Mouse (Mus musculus) forebrain, embryonic 14.5 days (tissue): Measurements from ENCODE around the gene Tmem151b. TPM values are rescaled to one million over a fixed set of nuclear protein-coding genes. Genes with fewer than 3 reads are reported as not detected.

Source experiments
- ATAC-seq: fragments of 200-750 bp; cut with Nextera tagmentation; 2 replicates; pipeline ENCODE4 v1.8.0; 2017; ENCODE audit warnings: mild to moderate bottlenecking, moderate library complexity
- DNase-seq: peaks from one replicate; pipeline ENCODE4 v3.0.0-alpha.2; 2015; ENCODE audit warnings: low spot score
- H3K27ac ChIP-seq: fragments of 300-500 bp; sonication (generic); 2 replicates; pipeline ENCODE4 v1.5.1; 2014; ENCODE audit warnings: low read depth, mild to moderate bottlenecking, control low read depth, low read length, moderate library complexity
- H3K27me3 ChIP-seq: fragments of 300-500 bp; sonication (generic); replicated peaks from 2 replicates; pipeline ENCODE4 v1.6.1; 2014; ENCODE audit warnings: low read length, control low read depth, mixed read lengths; ENCODE audit not compliant: control insufficient read depth, insufficient read depth
- H3K36me3 ChIP-seq: fragments of 300-500 bp; sonication (generic); 2 replicates; pipeline ENCODE4 v1.6.1; 2014; ENCODE audit warnings: low read length, control low read depth; ENCODE audit not compliant: control insufficient read depth, insufficient read depth
- H3K4me1 ChIP-seq: fragments of 300-500 bp; sonication (generic); 2 replicates; pipeline ENCODE4 v1.6.1; 2014; ENCODE audit warnings: antibody characterized with exemption, low read length, control low read depth; ENCODE audit not compliant: control insufficient read depth, insufficient read depth
- H3K4me2 ChIP-seq: fragments of 300-500 bp; sonication (generic); 2 replicates; pipeline ENCODE4 v1.6.1; 2014; ENCODE audit warnings: mild to moderate bottlenecking, control low read depth, low read length
- H3K4me3 ChIP-seq: fragments of 300-500 bp; sonication (generic); 2 replicates; pipeline ENCODE4 v1.5.1; 2014; ENCODE audit warnings: low read depth, low read length, control low read depth
- H3K9ac ChIP-seq: fragments of 300-500 bp; sonication (generic); 2 replicates; pipeline ENCODE4 v1.6.1; 2014; ENCODE audit warnings: mild to moderate bottlenecking, low read length, control low read depth, moderate library complexity
- H3K9me3 ChIP-seq: fragments of 300-500 bp; sonication (generic); replicated peaks from 2 replicates; pipeline ENCODE4 v1.6.1; 2016; ENCODE audit warnings: low read length, control low read depth, mixed read lengths; ENCODE audit not compliant: control insufficient read depth
- WGBS: fragments of 180-500 bp; shearing (Covaris S2); extraction: QIAGEN DNeasy Blood & Tissue Kit; methylation state at CpG from one replicate; pipeline ENCODE4 v1.1.7; 2014; 5-methylcytosine and 5-hydroxymethylcytosine counted together
- polyA plus RNA-seq: library from polyadenylated mRNA; unstranded; fragments of >200 nt; fragmentation: Nextera tagmentation; extraction: Ambion mirVana; gene quantifications from 2 replicates; pipeline ENCODE4 v1.2.1, GENCODE M21; 2014

Gene Tmem151b
- polyA plus RNA-seq, 1 experiment from 2014 or later = 19.2 TPM

GRCm38 (mm10) chr17:45553065-45553464, 3.6 kb upstream of the Tmem151b start:
- peaks cover 4% of the 10 kb centered on the region; the same call in 1 of the 2 replicates for H3K4me1 ChIP-seq
- H3K9me3 ChIP-seq = no peaks in the 10 kb centered on the region
- H3K27ac ChIP-seq = no peak overlapping the region
- no peaks in the 10 kb centered on the region for H3K36me3 ChIP-seq
- ATAC-seq (no peak), DNase-seq (no peak)
- H3K4me2 ChIP-seq = no peak overlapping the region
- 87% methylated on average over 3 of the region's 3 CpGs for WGBS
- H3K4me3 ChIP-seq = no peak overlapping the region
- H3K27me3 ChIP-seq = peaks cover 7% of the 10 kb centered on the region; the same call in 1 of the 2 replicates
- no peak overlapping the region for H3K9ac ChIP-seq

GRCm38 (mm10) chr17:45551816-45552451, 2.5 kb upstream of the Tmem151b start:
- WGBS = 4% methylated on average over 8 of the region's 8 CpGs
- Histone ChIP-seq H3K27me3 (peaks cover 8% of the 10 kb centered on the region), H3K27ac (no peak overlapping the region), H3K9ac (no peak overlapping the region), H3K4me2 (no peak overlapping the region), H3K9me3 (no peaks in the 10 kb centered on the region), H3K4me3 (no peak overlapping the region), H3K4me1 (peaks cover 7% of the 10 kb centered on the region; the same call in 1 of the 2 replicates), H3K36me3 (peaks cover 2% of the 10 kb centered on the region; the same call in 1 of the 2 replicates)
- no peak; the same call in 1 of the 2 replicates for ATAC-seq
- peak; percentile 82 for DNase-seq

- Histone ChIP-seq H3K4me2 (no peak overlapping the region), H3K9me3 (no peaks in the 10 kb centered on the region), H3K4me3 (no peak overlapping the region), H3K36me3 (peaks cover 8% of the 10 kb centered on the region), H3K4me1 (peaks cover 7% of the 10 kb centered on the region; the same call in 1 of the 2 replicates), H3K27me3 (peaks cover 9% of the 10 kb centered on the region), H3K27ac (no peak overlapping the region), H3K9ac (no peak overlapping the region)
- no peak for ATAC-seq
- WGBS = 49% methylated on average over 7 of the region's 7 CpGs
- DNase-seq = no peak
Measured at GRCm38 (mm10) chr17:45551249-45551796, 1.8 kb upstream of the Tmem151b start.

- ATAC-seq (no peak), DNase-seq (no peak)
- H3K4me1 ChIP-seq = peaks cover 14% of the 10 kb centered on the region
- peak overlapping the region; percentile 63; the same call in 1 of the 2 replicates for H3K4me2 ChIP-seq
- H3K27me3 ChIP-seq = peaks cover 19% of the 10 kb centered on the region
- peaks cover 19% of the 10 kb centered on the region for H3K36me3 ChIP-seq
- no peaks in the 10 kb centered on the region for H3K9me3 ChIP-seq
- no peak overlapping the region for H3K27ac ChIP-seq
- peak overlapping the region; percentile 88 for H3K4me3 ChIP-seq
- 33% methylated on average over 5 of the region's 5 CpGs for whole genome bisulfite sequencing
- H3K9ac ChIP-seq = no peak overlapping the region
Measured at GRCm38 (mm10) chr17:45550253-45550652, 776 bp upstream of the Tmem151b start.

DNA sequence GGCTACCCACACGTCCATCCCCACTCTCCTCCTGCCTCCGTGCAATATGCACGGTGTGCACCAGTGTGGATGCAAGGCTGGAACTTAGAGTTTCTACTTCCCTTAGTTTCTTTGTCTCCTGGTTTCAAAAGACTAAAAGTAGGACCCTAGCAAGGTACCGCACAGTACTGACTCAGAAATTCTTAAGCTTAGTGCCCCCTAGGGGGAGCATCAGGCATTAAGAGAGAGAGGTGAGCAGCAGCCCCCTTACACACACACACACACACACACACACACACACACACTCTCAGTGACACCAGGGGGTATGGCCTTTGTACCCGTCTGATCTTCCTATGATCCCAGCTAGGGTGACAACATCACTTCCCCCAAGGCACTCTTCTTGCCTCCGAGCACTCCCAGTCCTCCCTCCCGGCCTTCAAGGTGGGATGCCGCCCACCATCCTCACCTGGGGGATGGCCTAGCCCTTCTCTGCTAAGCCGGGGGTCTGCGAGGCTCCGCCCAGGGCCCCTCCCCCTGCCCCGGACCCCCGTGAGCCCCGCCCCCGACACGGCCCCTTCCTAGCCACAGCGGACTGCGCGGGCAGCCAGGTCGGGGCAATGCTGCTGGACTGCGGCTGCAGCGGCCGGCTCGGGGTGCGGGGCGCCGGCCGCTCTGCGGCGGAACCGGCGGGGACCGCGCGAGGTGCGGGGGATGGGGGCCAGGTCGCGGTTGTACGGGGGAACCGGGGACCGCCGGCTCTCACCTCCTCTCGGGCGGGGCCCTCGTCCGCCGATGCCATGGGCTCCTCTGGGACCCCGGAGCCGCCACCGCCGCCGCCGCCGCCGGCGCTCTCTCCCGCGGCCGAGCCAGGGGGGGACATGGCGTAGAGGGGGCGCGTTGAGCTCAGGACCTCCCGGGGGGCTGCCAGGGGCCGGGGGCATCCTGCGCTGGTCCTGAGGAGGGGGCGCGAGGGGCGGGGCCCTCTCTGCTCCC, 650 bp downstream of the Tmem151b start:
- Histone ChIP-seq H3K9ac (peak overlapping the region; percentile 98), H3K4me3 (peak overlapping the region; percentile 88), H3K4me2 (peak overlapping the region; percentile 63), H3K4me1 (peaks cover 29% of the 10 kb centered on the region), H3K36me3 (peaks cover 33% of the 10 kb centered on the region), H3K9me3 (no peaks in the 10 kb centered on the region), H3K27me3 (peaks cover 27% of the 10 kb centered on the region), H3K27ac (peak overlapping the region; percentile 95)
- peak; percentile 58 for ATAC-seq
- peak; percentile 84 for DNase-seq
- 3% methylated on average over 42 of the region's 68 CpGs for WGBS

DNA sequence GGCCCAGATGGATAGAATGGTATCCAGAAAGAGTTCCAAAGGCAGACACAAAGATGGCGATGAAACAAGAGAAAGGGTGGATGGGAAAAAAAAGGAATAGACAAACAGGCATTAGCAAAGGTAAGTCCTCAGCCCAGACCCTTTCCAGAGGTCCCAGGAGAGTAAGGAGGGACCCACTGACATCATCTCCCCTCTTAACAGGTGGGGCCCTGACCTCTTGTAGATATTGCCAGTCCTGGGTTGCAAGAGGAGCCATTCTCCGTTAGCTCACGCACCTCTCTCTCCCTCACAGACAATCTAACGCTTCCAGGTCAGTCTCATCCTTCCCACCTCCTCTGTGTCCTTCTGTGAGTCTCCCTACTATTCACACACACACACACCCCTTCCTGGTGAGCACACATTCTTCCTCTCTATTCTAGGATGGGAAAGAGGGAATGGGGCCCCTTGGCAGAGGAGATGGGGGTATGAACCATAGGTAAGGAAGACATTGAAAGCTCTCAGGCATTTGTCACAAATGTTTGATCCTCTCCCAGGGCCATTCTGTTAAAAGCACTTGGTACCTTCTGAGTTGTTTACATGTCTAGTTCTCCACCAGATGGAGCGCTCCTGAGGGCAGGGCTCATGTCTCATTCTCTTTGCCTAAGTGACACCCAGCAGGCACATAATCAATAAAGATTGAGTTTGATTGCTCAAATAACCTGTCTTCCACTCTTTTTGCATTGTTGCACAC, 1.9 kb downstream of the Tmem151b start:
- DNase-seq (no peak), ATAC-seq (no peak)
- 80% methylated on average over 5 of the region's 5 CpGs for WGBS
- H3K4me2 ChIP-seq = peak overlapping the region; percentile 63
- H3K36me3 ChIP-seq = peaks cover 42% of the 10 kb centered on the region
- H3K27ac ChIP-seq = no peak overlapping the region
- peaks cover 31% of the 10 kb centered on the region for H3K4me1 ChIP-seq
- H3K9me3 ChIP-seq = no peaks in the 10 kb centered on the region
- H3K4me3 ChIP-seq = peak overlapping the region; percentile 88
- no peak overlapping the region for H3K9ac ChIP-seq
- H3K27me3 ChIP-seq = peaks cover 27% of the 10 kb centered on the region

DNA sequence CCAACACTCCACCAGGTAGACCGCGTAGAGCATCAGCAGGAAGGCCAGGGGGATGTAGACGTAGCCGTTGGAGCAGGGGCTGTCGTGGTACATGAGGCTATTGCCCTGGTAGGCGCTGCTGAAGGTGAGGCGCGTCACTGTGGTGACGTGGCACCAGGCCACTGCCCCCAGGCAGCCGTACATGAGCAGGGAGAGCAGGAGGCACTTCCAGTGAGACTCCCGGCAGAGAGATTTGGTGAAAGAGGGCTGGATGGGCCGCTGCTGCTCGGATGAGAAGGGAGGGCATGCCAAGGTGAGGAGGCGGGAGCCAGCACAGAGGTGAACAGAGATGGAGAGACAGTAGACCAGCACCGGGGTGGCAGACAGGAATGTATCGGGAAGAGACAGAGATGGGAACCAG, 2.5 kb downstream of the Tmem151b start:
- H3K36me3 ChIP-seq = peaks cover 42% of the 10 kb centered on the region
- H3K4me2 ChIP-seq = peak overlapping the region; percentile 63; the same call in 1 of the 2 replicates
- WGBS = 71% methylated on average over 16 of the region's 16 CpGs
- no peaks in the 10 kb centered on the region for H3K9me3 ChIP-seq
- H3K4me3 ChIP-seq = no peak overlapping the region
- no peak for DNase-seq
- H3K9ac ChIP-seq = peak overlapping the region; percentile 22; the same call in 1 of the 2 replicates
- H3K27me3 ChIP-seq = peaks cover 27% of the 10 kb centered on the region
- no peak overlapping the region for H3K27ac ChIP-seq
- H3K4me1 ChIP-seq = peaks cover 31% of the 10 kb centered on the region
- no peak for ATAC-seq

GRCm38 (mm10) chr17:45545278-45545961, 4.1 kb downstream of the Tmem151b start:
- no peak overlapping the region for H3K27ac ChIP-seq
- WGBS = 12% methylated on average over 74 of the region's 74 CpGs
- ATAC-seq (no peak), DNase-seq (no peak)
- H3K36me3 ChIP-seq = peaks cover 42% of the 10 kb centered on the region
- H3K4me3 ChIP-seq = no peak overlapping the region
- H3K9me3 ChIP-seq = no peaks in the 10 kb centered on the region
- peaks cover 27% of the 10 kb centered on the region for H3K27me3 ChIP-seq
- peaks cover 31% of the 10 kb centered on the region for H3K4me1 ChIP-seq
- peak overlapping the region; percentile 30 for H3K4me2 ChIP-seq
- peak overlapping the region; percentile 41; the same call in 1 of the 2 replicates for H3K9ac ChIP-seq
